Mouse (Mus musculus) left cerebral cortex, adult 18-20 months (tissue): ENCODE data around the gene Tjp3. TPM values are rescaled to one million over a fixed set of nuclear protein-coding genes. Genes with fewer than 3 reads are reported as not detected.

ENCODE experiments used
- DNase-seq, 2 experiments: peaks; one replicate each; pipeline ENCODE4 v3.0.0; 2021 to 2022; ENCODE audit warnings: low spot score in 2 of 2, mixed read lengths in 1 of 2
- long read RNA-seq, 2 experiments: library from polyadenylated mRNA; stranded (forward); transcript quantifications; one replicate each; pipeline ENCODE4 v2.0.0; 2021
- total RNA-seq, 2 experiments: library from RNA; stranded (reverse); gene quantifications; 2 replicates each; pipeline ENCODE4 v1.2.3; 2021

Tjp3 gene
- total RNA-seq, result under 1 TPM; 0.16 to 0.23 TPM
- long read RNA-seq, experiment 1, result 0 reads
- long read RNA-seq, experiment 2, result 0 reads

DNA sequence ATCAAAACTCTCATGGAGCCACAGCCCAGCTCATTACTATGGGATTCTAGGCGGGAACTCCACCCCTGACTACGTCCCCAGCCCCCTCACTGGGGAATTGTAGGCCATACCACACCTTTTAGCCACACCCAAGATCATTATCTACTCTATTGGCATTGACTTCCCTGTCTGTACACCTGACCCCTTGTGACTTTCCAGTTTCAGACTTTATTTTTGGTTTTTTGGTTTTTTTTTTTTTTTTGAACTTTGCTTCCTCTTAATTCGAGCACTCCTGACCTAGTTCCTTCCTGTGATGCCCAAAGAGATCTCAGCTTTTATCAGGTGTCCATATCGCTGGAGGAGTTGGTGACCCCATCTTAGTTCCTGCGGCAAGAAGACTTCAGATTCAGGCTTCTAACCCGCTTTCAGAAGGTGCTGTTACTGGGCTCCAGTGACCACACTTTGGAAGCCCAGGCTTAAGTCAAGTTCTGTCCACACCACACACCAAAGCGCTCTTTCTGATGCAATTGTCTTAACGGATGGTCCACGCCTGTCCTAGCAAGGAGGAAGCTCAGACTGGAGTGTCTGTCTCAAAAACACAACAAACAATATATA lies at the start of gene Tjp3:
Gene Tjp3, minus strand, starts transcription at position 71 of the 594 bp plus-strand sequence.
- DNase-seq, result no peak

DNA sequence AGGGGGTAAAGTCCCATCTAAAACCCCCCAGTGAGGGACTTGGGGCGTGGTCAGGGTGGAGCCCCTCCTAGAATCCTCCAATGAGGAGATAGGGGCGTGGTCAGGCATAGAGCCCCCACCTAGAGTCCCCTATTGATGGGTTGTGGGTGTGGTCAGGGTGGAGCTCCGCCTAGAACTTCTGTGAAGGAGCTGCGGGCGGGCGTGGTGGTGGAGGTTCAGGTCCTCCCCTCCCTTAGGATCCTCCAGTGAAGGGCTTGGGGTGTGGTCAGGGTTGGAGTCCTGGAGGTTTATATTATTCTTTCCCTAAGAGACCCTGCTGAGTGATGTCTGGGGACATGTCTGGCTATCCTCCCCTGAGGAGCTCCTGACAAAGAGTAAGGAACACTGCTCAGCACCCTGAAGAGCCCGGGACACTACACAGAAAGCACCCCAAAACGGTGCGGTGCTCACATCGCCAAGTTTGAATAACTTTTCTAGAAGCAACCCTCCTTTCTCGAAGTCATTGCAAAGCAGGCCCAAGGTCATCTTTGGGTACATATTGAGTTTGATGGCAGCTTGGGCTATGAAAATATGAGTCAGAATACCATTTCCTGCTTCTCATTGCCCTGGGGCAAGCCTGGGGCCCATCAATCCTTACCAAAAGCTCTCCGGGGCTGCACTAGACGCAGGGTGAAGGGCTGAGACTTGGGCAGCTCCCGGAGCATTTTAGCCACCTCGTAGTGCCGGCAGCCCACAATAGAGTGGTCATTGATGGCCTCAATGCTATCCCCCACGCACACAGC lies 49.4 kb upstream of the Tjp3 start:
- no peak for DNase-seq

DNA sequence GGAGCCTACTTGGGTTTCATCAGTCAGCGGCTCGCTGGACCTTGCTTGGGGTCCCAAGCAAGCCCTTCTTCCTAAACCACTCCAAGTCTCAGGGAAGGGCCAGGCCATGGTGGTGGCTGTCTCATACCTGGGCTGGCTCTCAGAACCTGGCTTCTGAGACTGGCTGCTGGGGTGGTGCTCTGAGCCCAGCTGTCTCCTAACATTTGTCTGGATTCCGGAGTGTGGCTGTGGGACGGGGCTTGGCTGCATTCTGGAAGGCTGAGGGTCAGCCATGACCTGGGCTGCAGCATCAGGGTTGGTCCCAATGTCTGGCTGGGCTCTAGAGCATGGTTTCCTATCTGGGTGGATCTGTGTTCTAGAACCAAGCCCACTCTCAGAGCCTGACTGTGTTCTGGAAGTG lies 45.2 kb upstream of the Tjp3 start:
- no peak for DNase-seq

DNA sequence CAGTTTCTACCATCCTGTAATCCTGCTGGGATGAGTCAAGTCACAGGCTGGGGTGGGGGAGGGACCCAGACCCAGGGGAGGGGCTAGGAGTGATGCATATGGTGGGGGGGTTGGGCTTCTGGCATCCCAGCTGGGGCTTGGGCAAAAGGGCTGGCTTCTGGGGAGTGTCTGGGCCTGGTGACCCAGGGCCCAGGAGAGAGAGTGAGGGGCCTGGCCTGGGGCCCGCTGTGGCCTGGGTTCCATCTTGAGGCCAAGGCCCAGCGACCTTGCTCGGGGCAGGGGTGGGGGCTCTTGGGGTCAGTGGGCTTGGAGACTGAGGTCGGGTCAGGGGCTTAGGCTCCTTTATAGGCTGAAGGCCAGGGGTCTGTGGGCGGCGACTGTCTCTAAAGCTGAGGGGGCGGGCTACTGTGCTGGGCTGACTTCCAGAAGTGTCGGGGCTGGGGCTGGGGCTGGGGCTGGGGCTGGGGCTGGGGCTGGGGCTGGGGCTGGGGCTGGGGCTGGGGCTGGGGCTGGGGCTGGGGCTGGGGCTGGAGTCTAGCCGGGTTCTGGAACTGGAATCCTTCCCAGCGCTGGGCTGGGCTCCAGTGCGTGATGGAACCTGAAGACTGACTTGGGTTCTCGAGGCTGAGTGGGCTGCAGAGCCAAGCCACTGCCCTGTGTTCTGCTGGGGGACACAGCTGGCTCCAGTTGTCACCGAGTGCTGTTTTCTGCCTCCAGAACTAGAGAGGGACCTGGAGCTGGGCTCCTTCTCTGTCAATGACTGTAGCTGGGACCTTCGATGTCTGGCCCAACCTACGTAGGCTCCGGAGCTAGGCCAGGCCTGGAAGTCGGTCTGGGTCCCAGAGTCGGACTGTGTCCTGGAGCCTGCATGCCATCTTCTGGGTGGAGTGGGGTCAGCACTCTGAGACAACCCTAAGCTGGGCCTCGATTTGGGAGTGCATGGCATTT lies 44.3 kb upstream of the Tjp3 start:
- no peak for DNase-seq

DNA sequence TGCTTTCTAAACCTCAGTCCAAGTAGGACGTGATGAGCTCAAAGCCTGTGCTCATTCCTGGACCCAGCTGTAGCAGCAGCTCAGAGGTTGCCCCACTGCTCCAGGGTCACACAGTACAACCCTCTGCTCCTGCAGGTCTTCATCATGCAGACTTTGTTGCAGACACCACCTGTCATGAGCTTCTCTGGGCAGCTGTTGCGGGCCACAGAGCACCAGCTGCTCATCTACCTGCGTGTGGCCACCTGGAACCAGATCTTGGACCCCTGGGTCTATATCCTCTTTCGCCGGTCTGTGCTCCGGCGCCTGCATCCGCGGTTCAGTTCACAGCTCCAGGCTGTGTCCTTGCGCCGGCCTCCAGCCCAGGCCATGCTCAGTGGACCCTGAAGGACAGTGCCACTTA lies 42.9 kb upstream of the Tjp3 start:
- no peak for DNase-seq

DNA sequence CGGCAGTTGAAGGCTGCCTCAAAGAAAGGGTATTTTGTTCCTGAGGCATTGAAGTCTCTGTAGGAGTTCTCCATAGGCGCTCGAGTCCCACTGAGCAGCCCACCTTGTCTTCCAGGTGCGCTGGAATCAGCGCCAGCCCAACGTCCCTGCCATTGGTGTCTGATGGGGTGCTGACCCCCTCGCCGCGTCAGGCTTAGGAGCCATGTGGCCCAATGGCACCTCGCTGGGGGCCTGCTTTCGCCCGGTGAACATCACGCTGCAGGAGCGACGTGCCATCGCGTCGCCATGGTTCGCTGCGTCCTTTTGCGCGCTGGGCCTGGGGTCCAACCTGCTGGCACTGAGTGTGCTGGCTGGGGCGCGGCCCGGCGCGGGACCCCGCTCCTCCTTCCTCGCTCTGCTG lies 40.9 kb upstream of the Tjp3 start:
- DNase-seq, result no peak

DNA sequence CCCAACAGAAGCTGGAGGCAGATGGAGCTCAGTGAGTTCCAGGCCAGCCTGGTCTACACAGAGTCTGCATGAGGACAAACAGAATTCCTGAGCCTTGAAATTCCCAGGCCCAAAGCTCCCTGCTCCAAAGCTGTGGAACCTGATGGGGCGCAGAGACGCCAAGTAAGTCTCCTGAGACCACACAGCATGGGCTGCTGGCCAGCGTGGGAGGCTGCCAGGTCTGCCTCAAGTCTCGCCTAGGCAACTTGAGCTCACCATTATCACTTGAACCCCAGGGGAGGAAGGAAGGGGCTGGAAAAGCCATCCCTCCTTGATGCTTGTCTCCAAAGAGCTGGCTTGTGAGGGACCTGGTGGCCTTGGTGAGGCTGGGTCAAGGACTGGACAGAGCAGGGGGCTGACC lies 38.6 kb upstream of the Tjp3 start:
- DNase-seq, result no peak

DNA sequence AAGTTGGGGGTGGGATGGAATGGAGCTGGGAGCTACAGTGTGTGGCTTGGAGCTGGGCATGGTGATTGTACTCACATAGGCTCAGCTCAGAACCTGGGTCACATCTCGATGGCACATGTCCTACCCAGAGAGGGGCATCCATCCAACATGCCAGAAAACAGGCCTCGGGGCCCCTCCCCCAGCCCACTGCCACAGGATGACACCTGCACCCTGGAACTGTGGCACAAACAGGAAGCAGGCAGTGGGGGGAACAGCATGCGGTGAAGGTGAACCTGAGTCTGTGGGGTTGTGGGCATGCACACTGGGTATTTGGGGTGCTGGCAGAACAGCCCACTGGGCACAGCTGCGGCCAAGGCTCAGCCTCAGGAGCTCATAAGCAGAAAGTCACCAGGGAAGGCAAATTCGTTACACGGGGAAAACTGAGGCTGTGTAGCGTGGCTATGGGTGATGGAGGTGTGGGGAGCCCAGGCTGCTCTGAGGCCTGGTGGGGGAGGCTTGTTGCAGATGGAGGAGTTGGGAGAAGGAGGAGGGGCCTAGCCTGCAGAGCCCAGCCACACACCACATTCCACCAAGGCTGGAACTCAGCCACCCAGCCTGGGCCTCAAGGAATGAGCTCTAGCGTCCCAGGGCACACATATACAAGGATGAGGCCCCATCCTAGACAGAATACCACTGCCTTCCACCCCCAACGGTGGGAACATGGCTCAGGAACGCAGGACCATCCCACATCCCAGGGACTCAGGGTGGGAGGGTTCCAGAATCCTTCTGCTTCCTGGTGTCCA lies 38.0 kb upstream of the Tjp3 start:
- DNase-seq, result no peak

DNA sequence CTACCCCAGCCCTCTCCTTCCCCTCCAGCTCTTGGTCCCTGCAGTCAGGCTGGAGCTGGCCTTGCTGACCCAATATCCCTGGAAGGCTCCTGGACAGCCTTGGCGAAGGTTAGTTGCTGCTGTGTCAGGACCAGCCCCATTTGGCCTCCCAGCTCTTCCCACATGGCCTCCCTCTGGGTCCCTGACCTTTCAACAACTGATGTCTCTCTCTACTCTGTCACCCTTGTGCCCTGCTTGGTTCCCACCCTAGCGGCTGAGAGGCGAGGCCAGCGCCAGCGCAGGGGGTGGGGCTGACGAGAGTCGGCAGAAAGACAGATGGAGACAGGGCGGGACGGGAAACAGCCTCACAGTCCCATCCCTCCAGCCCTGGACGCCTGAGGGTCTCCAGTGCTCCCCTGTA lies 37.0 kb upstream of the Tjp3 start, which contains the start of gene Tbxa2r:
Gene Tbxa2r, plus strand, starts transcription at position 346 of the 400 bp plus-strand sequence.
- DNase-seq, result no peak

DNA sequence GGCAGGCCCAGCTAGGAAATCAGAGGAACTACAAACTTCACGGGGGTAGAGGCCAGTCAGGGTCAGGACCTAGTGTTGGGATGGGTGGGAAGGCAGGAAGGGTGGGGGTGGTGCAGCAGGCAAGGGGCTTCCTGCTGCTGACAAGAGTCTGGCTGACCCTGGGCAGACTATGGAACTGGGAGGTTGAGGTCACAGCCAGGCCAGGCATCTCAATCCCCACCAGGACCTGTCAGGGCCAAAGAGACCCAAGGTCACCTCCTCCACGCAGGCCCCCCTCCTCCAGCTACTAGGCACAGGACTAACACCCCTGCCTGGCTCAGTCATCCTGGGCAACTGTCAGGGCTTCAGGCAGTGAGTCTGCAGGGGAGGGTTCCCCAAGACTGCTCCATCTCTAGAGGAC lies 36.6 kb upstream of the Tjp3 start:
- DNase-seq, result no peak

DNA sequence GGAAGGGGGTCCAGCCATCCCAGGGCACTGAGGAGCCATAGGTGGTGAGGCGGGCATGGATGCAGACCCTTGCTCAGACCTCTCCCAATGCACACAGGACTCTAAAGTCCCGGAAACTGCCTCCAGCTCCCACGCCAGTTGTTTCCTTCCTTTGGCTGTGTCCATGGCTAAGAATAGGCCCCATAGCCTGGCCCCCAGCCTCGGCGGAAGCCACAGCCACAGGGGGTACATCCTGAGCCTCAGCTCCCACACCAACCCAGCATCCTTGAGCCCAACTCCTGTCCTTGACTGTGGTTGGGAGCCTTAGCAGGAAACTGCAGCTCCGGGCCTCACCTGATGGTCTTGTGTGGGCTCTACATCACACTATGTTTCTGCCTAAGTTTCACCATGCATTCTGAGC lies 35.5 kb upstream of the Tjp3 start:
- DNase-seq, result no peak

DNA sequence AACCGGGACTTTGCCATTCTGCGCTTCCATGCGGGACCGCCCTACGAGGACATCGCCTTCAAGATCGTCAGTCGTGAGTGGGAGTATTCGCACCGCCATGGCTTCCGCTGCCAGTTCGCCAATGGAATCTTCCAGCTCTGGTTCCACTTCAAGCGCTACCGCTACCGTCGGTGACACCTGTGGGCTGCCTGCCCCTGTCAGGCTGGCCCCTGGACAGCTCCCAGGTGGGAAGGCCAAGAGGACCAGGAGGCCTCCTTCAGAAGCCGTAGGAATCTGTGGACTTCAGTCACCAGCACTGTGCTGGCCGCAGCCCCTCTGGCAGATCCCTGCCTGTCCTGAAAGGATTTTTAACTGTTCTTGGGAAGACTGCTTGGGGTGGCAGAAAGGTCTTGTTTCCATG lies 34.4 kb upstream of the Tjp3 start:
- no peak for DNase-seq

DNA sequence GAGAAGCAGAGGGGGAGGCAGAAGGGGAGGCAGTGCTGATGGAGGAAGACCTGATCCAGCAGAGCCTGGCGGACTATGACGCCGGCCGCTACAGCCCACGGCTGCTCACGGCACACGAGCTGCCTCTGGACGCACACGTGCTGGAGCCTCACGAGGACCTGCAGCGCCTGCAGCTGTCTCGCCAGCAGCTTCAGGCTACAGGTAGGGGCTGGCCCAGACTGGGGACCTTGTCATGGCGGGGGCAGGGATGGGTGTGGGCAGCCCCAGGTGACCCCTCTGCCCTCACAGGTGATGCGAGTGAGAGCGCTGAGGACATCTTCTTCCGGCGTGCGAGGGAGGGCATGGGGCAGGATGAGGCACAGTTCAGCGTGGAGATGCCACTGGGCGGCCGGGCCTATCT lies 33.8 kb upstream of the Tjp3 start:
- no peak for DNase-seq

DNA sequence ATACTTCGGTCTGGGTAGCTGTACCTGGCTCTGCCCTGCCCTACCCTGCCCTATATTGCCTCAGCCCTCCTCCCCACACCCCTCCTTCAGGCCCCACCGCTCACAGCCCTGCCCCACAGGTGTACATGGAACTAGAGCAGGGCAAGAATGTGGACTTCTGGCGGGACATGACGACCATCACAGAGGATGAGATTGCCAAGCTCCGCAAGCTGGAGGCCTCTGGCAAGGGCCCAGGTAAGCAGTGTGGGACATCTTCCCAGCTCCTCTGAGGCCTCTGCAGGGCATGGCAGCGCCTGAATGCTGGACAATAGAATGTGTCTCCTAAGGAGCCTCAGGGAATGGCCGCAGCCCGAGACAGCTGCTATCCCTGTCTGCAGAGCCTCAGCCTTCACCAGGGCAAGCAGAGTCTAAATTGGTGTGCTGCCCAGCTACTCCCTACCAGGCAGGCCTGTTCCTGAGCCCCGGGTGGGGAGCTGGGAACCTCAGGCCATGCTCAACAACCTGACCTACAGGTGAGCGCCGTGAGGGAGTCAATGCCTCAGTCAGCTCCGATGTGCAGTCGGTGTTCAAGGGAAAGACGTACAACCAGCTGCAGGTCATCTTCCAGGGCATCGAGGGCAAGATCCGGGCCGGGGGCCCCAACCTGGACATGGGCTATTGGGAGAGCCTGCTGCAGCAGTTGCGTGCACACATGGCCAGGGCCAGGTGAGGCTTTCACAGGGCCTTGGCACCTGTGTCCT lies 32.6 kb upstream of the Tjp3 start:
- DNase-seq, result no peak

DNA sequence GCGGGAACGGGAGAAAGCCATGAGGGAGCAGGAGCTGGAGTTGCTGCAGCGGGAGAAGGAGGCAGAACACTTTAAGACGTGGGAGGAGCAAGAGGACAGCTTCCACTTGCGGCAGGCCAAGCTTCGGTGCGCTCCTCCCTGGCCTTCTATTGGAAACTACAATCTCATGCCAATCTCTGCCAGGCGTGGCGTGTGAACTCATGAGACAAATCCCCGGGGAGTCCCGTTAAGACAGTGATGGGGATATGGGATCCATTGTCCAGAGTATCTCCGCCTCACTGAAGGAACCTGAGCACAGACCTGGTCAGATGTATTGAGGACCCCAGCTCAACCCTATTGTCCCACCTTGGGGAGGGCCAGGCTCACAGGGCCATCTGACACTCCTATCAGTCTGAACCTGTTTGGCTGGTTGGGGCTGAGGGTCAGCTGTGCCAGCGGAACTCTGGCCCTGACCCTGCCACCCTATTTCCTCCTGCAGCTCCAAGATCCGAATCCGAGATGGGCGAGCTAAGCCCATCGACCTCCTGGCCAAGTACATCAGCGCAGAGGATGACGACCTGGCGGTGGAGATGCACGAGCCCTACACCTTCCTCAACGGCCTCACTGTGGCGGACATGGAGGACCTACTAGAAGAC lies 31.9 kb upstream of the Tjp3 start:
- no peak for DNase-seq

DNA sequence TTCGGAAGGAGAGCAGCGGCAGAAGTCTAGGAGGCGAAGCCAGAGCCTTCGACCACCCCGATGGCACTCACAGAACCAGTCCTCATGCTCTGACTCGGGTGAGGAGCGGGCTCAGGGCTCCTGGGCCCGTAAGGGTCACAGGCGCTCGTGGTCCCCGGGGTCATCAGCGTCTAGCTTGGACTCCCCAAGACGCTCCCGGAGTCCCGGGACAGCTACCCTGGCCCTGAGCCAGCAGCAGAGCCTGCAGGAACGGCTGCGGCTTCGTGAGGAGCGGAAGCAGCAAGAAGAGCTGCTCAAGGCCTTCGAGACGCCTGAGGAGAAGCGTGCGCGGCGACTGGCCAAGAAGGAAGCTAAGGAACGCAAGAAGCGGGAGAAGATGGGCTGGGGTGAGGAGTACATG lies 31.1 kb upstream of the Tjp3 start:
- DNase-seq, result no peak

DNA sequence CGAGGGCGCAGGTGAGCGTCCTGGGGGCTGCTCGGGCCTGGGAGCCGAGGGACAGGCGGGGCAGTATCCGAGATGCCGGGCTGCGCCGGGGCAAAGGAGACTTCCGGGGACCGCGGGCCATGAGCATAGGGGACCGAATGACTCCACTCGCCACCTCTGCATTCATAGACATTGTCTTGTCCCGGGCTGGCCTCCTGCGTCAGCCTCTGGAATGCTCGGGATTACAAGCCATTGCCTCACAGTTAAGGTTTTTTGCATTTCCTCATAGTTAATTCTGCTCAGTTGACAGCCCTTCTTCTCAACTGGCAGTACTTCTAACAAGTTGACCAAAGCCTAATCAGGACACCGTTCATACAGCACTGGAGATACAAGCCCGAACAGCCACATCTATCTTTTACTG lies 30.1 kb upstream of the Tjp3 start:
- no peak for DNase-seq

DNA sequence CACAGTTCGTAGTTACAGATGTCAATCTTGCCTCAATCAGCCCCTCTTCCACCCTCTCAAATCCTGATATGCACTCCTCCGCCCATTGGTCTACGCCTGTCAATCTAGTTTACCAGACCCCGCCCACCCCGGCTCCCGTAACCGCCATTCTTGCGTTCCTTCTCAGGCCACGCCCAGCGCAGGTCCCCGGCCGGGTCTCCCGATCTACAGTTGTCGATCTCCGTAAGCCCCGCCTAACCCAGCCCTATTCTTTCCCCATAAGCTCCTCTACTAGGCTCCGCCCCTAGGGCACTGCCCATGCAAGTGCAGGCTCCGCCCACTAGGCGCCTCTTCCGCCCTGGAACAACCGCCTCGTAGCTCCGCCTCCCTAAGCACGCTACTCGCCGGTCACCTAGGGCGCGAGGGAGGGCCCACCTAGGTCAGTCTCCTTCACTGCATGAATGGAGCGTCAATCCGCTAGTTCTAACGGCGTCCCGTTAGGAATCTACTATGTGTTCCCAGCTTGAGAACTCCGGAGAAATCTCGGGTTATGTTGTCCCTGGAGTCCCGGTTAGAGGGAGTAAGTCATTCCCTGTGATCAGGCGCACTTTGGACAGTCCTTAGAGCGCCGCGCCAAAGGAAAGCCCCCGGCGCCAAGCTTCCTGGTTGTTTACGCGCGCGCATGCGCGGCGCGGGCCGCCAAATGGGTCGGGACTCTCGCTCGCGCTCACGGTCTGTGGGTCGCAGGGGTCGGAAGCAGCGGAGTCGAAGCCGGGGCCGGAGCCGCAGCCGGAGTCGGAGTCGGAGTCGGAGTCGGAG lies 29.4 kb upstream of the Tjp3 start, which contains the start of gene Cactin:
Gene Cactin, plus strand, starts transcription at position 554 of the 798 bp plus-strand sequence.
- peak; percentile 97 to 98 for DNase-seq
